Mouse (Mus musculus): ENCODE data around the gene Plpp3. TPM values are rescaled to one million over a fixed set of nuclear protein-coding genes. Genes with fewer than 3 reads are reported as not detected.
A peak's percentile ranks its signal among the peaks of the same experiment; 100 is the strongest.

The Plpp3 gene
- polyA plus RNA-seq, 1 experiment from 2014 or later, result 60.2 TPM

DNA sequence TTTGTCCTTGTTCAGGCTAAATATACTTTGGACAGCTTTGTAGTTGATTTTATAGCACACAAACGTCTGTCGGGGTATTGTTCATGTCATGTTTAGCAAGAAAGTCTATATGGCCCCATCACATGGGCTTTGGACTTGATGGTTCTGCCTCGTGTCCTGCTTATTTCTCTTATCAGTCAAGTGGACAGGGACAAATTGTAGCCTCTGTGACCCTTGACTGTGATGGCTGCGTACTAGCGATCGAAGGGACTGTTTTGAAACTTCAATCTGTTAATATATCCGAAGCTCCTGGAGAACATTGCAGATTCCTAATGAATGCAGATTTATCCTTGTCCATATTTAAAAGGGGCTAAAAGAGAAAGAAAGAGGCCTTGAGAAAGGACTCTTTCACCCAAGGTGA is 30.7 kb downstream of the Plpp3 start:
- peaks cover 15% of the 10 kb centered on the region for H3K4me1 ChIP-seq (replicated peaks; ENCODE audit: control insufficient read depth, insufficient read depth)

DNA sequence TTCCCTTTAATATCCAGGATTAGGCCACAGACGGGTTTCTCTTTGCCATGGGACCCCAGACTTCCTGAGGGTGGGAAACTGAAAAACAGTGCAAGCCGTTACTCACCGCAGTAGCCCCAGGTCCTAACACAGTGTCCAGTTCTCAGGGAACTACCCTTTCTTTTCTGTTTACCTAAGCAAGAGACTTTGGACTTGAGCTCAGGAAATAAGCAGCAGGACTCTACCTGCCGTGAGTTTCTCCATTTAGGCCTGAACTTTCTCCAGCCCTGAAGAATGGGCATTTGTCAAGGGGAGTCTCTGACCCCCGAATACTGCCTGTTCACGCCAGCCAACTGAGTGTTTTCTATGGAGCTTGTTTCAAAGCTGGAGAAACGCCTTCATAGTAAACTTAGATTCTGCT is 31.7 kb downstream of the Plpp3 start:
- Histone ChIP-seq H3K4me3 (ENCODE audit: low read depth, low read length) (no peak overlapping the region), H3K27me3 (ENCODE audit: control insufficient read depth, insufficient read depth, low read length) (no peaks in the 10 kb centered on the region), H3K27ac (replicated peaks) (peak overlapping the region; percentile 58), H3K36me3 (ENCODE audit: control insufficient read depth, insufficient read depth, low read length) (no peaks in the 10 kb centered on the region; the same call in 1 of the 2 replicates), H3K4me2 (replicated peaks; ENCODE audit: low read depth) (peak overlapping the region; percentile 18; the same call in 1 of the 2 replicates), H3K4me1 (replicated peaks; ENCODE audit: control insufficient read depth, insufficient read depth) (peaks cover 15% of the 10 kb centered on the region), H3K9ac (ENCODE audit: low read length) (no peak overlapping the region), H3K9me3 (ENCODE audit: control insufficient read depth, low read length) (no peaks in the 10 kb centered on the region)
- TF ChIP-seq CTCF (IDR thresholded peaks at IDR 0.05; ENCODE audit: low read depth) (no peak), EP300 (optimal IDR thresholded peaks at IDR 0.05) (no peak)
- ATAC-seq (ENCODE audit: low FRiP score, low TSS enrichment) (peak; percentile 83), DNase-seq (ENCODE audit: low spot score) (no peak)
- 28% methylated on average over 7 of the region's 7 CpGs for WGBS

More for the DNA sequence above, 30.7 kb downstream of the Plpp3 start:
- Histone ChIP-seq H3K4me3 (ENCODE audit: low read depth, low read length) (no peak overlapping the region), H3K9me3 (ENCODE audit: control insufficient read depth, low read length) (no peaks in the 10 kb centered on the region), H3K4me2 (replicated peaks; ENCODE audit: low read depth) (no peak overlapping the region), H3K27me3 (ENCODE audit: control insufficient read depth, insufficient read depth, low read length) (no peaks in the 10 kb centered on the region), H3K36me3 (ENCODE audit: control insufficient read depth, insufficient read depth, low read length) (peaks cover 3% of the 10 kb centered on the region; the same call in 1 of the 2 replicates), H3K9ac (ENCODE audit: low read length) (no peak overlapping the region), H3K27ac (replicated peaks) (no peak overlapping the region)
- ATAC-seq (ENCODE audit: low FRiP score, low TSS enrichment) (no peak), DNase-seq (ENCODE audit: low spot score) (no peak)
- no peak for TF ChIP-seq CTCF (IDR thresholded peaks at IDR 0.05; ENCODE audit: low read depth)
- TF ChIP-seq EP300 (optimal IDR thresholded peaks at IDR 0.05), result no peak
- 71% methylated on average over 7 of the region's 7 CpGs for WGBS

DNA sequence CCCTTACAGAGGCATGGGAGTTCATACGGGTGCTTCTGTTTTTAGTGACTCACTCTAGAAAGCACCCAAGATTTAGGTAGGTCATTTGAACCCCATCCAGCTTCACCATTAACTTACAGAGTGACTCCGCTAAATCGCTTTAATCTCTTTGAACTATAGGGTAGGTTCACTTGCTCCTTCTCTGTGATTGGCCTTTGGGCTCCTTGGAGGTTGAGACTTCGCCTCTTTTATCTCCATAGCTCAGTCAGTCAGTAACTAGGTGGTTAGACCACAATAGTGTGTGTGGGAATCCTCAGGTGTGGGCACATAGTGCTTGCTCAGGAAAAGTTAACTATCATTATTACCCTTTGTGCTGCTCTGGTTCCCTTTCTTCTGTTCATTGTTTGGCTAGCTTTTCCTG is 33.7 kb downstream of the Plpp3 start:
- DNase-seq (ENCODE audit: low spot score) (no peak), ATAC-seq (ENCODE audit: low FRiP score, low TSS enrichment) (peak; percentile 58)
- H3K4me1 ChIP-seq (replicated peaks; ENCODE audit: control insufficient read depth, insufficient read depth), result peaks cover 11% of the 10 kb centered on the region
- H3K36me3 ChIP-seq (ENCODE audit: control insufficient read depth, insufficient read depth, low read length), result peaks cover 2% of the 10 kb centered on the region; the same call in 1 of the 2 replicates
- no peak overlapping the region for H3K4me3 ChIP-seq (ENCODE audit: low read depth, low read length)
- no peak overlapping the region for H3K4me2 ChIP-seq (replicated peaks; ENCODE audit: low read depth)
- no peak for TF ChIP-seq EP300 (optimal IDR thresholded peaks at IDR 0.05)
- TF ChIP-seq CTCF (IDR thresholded peaks at IDR 0.05; ENCODE audit: low read depth), result no peak
- H3K9me3 ChIP-seq (ENCODE audit: control insufficient read depth, low read length), result no peaks in the 10 kb centered on the region
- 46% methylated on average over 4 of the region's 4 CpGs for WGBS
- H3K27me3 ChIP-seq (ENCODE audit: control insufficient read depth, insufficient read depth, low read length), result no peaks in the 10 kb centered on the region
- H3K27ac ChIP-seq (replicated peaks), result peak overlapping the region; percentile 13
- no peak overlapping the region for H3K9ac ChIP-seq (ENCODE audit: low read length)

DNA sequence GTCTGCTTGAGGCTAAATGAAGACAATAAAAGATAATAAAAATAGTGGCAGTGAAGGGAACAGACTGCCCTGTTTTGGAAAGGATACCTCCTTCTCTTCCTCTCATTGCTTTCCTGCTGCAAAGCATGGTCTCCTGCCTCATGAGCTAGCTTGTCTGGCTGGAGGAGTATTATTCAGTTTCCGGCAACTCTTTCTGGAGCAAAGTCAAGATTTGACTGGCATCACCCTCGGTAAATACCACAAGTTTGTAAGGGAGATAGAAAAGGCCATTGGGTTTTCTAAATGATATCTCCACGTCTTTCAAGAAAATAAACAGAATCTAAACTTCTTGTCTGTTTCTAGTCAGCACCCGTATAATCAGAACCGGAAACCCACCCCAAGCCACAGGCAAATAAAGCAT is 34.4 kb downstream of the Plpp3 start:
- no peaks in the 10 kb centered on the region for H3K9me3 ChIP-seq (ENCODE audit: control insufficient read depth, low read length)
- no peak overlapping the region for H3K4me3 ChIP-seq (ENCODE audit: low read depth, low read length)
- ATAC-seq (ENCODE audit: low FRiP score, low TSS enrichment) (no peak), DNase-seq (ENCODE audit: low spot score) (no peak)
- 30% methylated on average over 5 of the region's 5 CpGs for WGBS
- H3K4me2 ChIP-seq (replicated peaks; ENCODE audit: low read depth), result no peak overlapping the region
- no peak overlapping the region for H3K9ac ChIP-seq (ENCODE audit: low read length)
- no peaks in the 10 kb centered on the region for H3K27me3 ChIP-seq (ENCODE audit: control insufficient read depth, insufficient read depth, low read length)
- H3K36me3 ChIP-seq (ENCODE audit: control insufficient read depth, insufficient read depth, low read length), result peaks cover 2% of the 10 kb centered on the region; the same call in 1 of the 2 replicates
- TF ChIP-seq EP300 (optimal IDR thresholded peaks at IDR 0.05), result no peak
- no peak for TF ChIP-seq CTCF (IDR thresholded peaks at IDR 0.05; ENCODE audit: low read depth)
- H3K4me1 ChIP-seq (replicated peaks; ENCODE audit: control insufficient read depth, insufficient read depth), result peaks cover 13% of the 10 kb centered on the region
- H3K27ac ChIP-seq (replicated peaks), result peak overlapping the region; percentile 56

DNA sequence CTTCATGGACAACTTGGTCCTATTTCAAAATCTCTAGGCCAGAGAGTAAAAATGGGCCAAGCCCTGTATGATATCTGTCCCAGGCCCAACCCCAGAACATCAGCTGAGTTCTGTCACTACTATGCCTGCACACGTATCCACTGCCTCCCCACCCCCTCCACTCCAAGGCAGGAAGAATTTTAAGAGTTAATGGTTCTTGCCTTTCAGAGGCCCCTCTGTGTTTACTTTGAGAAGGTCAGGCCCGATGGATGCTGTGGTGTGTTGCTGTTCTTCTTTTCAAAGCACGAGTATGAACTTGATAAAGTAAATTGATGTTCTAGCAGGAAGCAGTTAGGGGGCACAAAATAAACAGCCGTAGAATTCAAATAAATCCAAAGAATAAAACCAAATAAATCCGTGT is 35.5 kb downstream of the Plpp3 start:
- no peak for TF ChIP-seq CTCF (IDR thresholded peaks at IDR 0.05; ENCODE audit: low read depth)
- TF ChIP-seq EP300 (optimal IDR thresholded peaks at IDR 0.05), result no peak
- Histone ChIP-seq H3K9ac (ENCODE audit: low read length) (no peak overlapping the region), H3K9me3 (ENCODE audit: control insufficient read depth, low read length) (no peaks in the 10 kb centered on the region), H3K4me3 (ENCODE audit: low read depth, low read length) (no peak overlapping the region), H3K36me3 (ENCODE audit: control insufficient read depth, insufficient read depth, low read length) (0 out of 2 replicates have a peak, but pooled peaks cover 4% of the 10 kb centered on the region), H3K27ac (replicated peaks) (0 out of 2 replicates have a peak overlapping the region, but pooled peaks have one; percentile 35), H3K4me1 (replicated peaks; ENCODE audit: control insufficient read depth, insufficient read depth) (peaks cover 12% of the 10 kb centered on the region), H3K4me2 (replicated peaks; ENCODE audit: low read depth) (no peak overlapping the region), H3K27me3 (ENCODE audit: control insufficient read depth, insufficient read depth, low read length) (no peaks in the 10 kb centered on the region)
- 13% methylated on average over 5 of the region's 5 CpGs for WGBS
- no peak for ATAC-seq (ENCODE audit: low FRiP score, low TSS enrichment)
- no peak for DNase-seq (ENCODE audit: low spot score)

DNA sequence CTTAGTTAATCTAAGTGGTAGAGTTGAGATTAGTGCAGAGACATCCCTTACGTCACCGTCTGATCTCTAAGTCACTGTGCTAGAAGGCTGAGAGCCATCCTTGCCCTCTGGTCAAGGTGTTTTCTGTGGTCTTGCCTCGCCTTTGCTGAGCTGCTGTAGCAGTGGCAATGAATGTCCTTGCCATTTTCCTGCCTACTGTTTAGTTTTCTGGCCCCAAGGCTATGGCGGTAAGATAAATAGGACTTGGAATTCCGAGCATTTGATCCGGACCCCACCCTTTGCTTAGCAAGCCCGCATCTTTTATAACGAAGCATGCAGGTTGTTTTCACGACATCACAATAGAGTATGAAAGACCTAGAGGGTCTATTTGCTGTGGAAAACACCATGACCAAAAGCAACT is 38.1 kb downstream of the Plpp3 start:
- H3K36me3 ChIP-seq (ENCODE audit: control insufficient read depth, insufficient read depth, low read length), result peaks cover 8% of the 10 kb centered on the region; the same call in 1 of the 2 replicates
- no peak for ATAC-seq (ENCODE audit: low FRiP score, low TSS enrichment)
- H3K27ac ChIP-seq (replicated peaks), result peak overlapping the region; percentile 75
- no peak for TF ChIP-seq CTCF (IDR thresholded peaks at IDR 0.05; ENCODE audit: low read depth)
- DNase-seq (ENCODE audit: low spot score), result no peak
- no peaks in the 10 kb centered on the region for H3K9me3 ChIP-seq (ENCODE audit: control insufficient read depth, low read length)
- peaks cover 2% of the 10 kb centered on the region; the same call in 1 of the 2 replicates for H3K4me1 ChIP-seq (replicated peaks; ENCODE audit: control insufficient read depth, insufficient read depth)
- no peak overlapping the region for H3K9ac ChIP-seq (ENCODE audit: low read length)
- no peak overlapping the region for H3K4me3 ChIP-seq (ENCODE audit: low read depth, low read length)
- no peaks in the 10 kb centered on the region for H3K27me3 ChIP-seq (ENCODE audit: control insufficient read depth, insufficient read depth, low read length)
- 68% methylated on average over 9 of the region's 9 CpGs for WGBS
- H3K4me2 ChIP-seq (replicated peaks; ENCODE audit: low read depth), result no peak overlapping the region
